Mouse (Mus musculus) CH12.LX (cell line): ENCODE results near the gene Ube2j2. TPM values are rescaled to one million over a fixed set of nuclear protein-coding genes. Genes with fewer than 3 reads are reported as not detected.

Source experiments
- DNase-seq: peaks from one replicate; pipeline ENCODE4 v3.0.0-alpha.2; 2013; ENCODE audit errors: extremely low read depth
- H3K27ac ChIP-seq: 2 replicates; pipeline ENCODE4 v1.5.1; 2012; ENCODE audit warnings: low read depth, mild to moderate bottlenecking, control low read depth, moderate library complexity; ENCODE audit not compliant: insufficient read depth
- H3K27me3 ChIP-seq: replicated peaks from 2 replicates; pipeline ENCODE3; 2012; ENCODE audit warnings: inconsistent platforms
- H3K36me3 ChIP-seq, 2 experiments: replicated peaks in 1 of 2; 2 replicates each; pipeline versions ENCODE3 to v1.6.1; 2012; ENCODE audit warnings: inconsistent platforms in 1 of 2, low read length in 1 of 2, mild to moderate bottlenecking in 1 of 2, mixed read lengths in 1 of 2, moderate library complexity in 1 of 2; ENCODE audit not compliant: control insufficient read depth in 1 of 2, insufficient read depth in 1 of 2
- H3K4me1 ChIP-seq, 2 experiments: 2 replicates each; pipeline ENCODE4 v1.6.1; 2012; ENCODE audit warnings: inconsistent platforms in 1 of 2, moderate library complexity in 1 of 2; ENCODE audit not compliant: insufficient read depth in 2 of 2, control insufficient read depth in 1 of 2
- H3K4me2 ChIP-seq: 2 replicates; pipeline ENCODE4 v1.6.1; 2012; ENCODE audit warnings: low read depth, mild to moderate bottlenecking, control low read depth; ENCODE audit not compliant: poor library complexity, insufficient read depth, severe bottlenecking
- H3K4me3 ChIP-seq, 3 experiments: fragments of 150-350 bp in 1 of 3; sonication (generic) in 1 of 3; replicated peaks in 1 of 3; 2 replicates each; pipeline versions ENCODE3 to v1.5.1; 2011 to 2012; ENCODE audit warnings: low read depth in 2 of 3, low read length in 2 of 3, mild to moderate bottlenecking in 2 of 3, moderate library complexity in 2 of 3, control low read depth in 1 of 3, improper control_type of control experiment in 1 of 3, inconsistent platforms in 1 of 3, mixed read lengths in 1 of 3; ENCODE audit not compliant: poor library complexity in 1 of 3
- H3K79me2 ChIP-seq: replicated peaks from 2 replicates; pipeline ENCODE4 v1.6.1; 2012; ENCODE audit warnings: mild to moderate bottlenecking, moderate library complexity; ENCODE audit not compliant: control insufficient read depth, poor library complexity, insufficient read depth, severe bottlenecking; ENCODE audit errors: extremely low read depth
- H3K9ac ChIP-seq: 2 replicates; pipeline ENCODE4 v1.6.1; 2012; ENCODE audit warnings: low read depth, mild to moderate bottlenecking, control low read depth, moderate library complexity; ENCODE audit not compliant: insufficient read depth
- H3K9me3 ChIP-seq: replicated peaks from 2 replicates; pipeline ENCODE3; 2012; ENCODE audit warnings: low read length, inconsistent platforms, mixed read lengths
- BHLHE40 ChIP-seq: IDR thresholded peaks from 2 replicates; pipeline ENCODE4 v1.6.1; 2011; ENCODE audit warnings: mild to moderate bottlenecking, low read depth, low read length, improper control_type of control experiment
- CHD1 ChIP-seq: IDR thresholded peaks from 2 replicates; pipeline ENCODE4 v1.6.1; 2012; ENCODE audit warnings: low read depth, low read length, improper control_type of control experiment, inconsistent platforms
- IRF4 ChIP-seq: IDR thresholded peaks from 2 replicates; pipeline ENCODE4 v1.6.1; 2014; ENCODE audit warnings: low read depth, mild to moderate bottlenecking, inconsistent platforms, low read length, improper control_type of control experiment
- JUN ChIP-seq: IDR thresholded peaks from 2 replicates; pipeline ENCODE4 v1.6.1; 2011; ENCODE audit warnings: low read depth, mild to moderate bottlenecking, low read length, improper control_type of control experiment, moderate library complexity; ENCODE audit not compliant: insufficient read depth
- KAT2A ChIP-seq: IDR thresholded peaks from 2 replicates; pipeline ENCODE4 v1.6.1; 2012; ENCODE audit warnings: low read length, improper control_type of control experiment, inconsistent platforms; ENCODE audit not compliant: insufficient replicate concordance
- MAX ChIP-seq: IDR thresholded peaks from 2 replicates; pipeline ENCODE4 v1.6.1; 2011; ENCODE audit warnings: low read length, improper control_type of control experiment
- MXI1 ChIP-seq: IDR thresholded peaks from 2 replicates; pipeline ENCODE4 v1.6.1; 2011; ENCODE audit warnings: mild to moderate bottlenecking, low read depth, low read length, improper control_type of control experiment
- PAX5 ChIP-seq: IDR thresholded peaks from 2 replicates; pipeline ENCODE4 v1.6.1; 2012; ENCODE audit warnings: low read length, inconsistent platforms, mixed read lengths
- POLR2AphosphoS2 ChIP-seq: IDR thresholded peaks from 2 replicates; pipeline ENCODE4 v1.6.1; 2011; ENCODE audit warnings: low read depth, low read length, improper control_type of control experiment
- RAD21 ChIP-seq: IDR thresholded peaks from 2 replicates; pipeline ENCODE4 v1.6.1; 2011; ENCODE audit warnings: low read depth, mild to moderate bottlenecking, low read length, improper control_type of control experiment, moderate library complexity
- RCOR1 ChIP-seq: conservative IDR thresholded peaks from 2 replicates; pipeline ENCODE4 v1.6.1; 2012; ENCODE audit warnings: low read depth, mild to moderate bottlenecking, inconsistent platforms, low read length, improper control_type of control experiment
- TBP ChIP-seq: conservative IDR thresholded peaks from 2 replicates; pipeline ENCODE4 v1.6.1; 2011; ENCODE audit warnings: low read depth, low read length, improper control_type of control experiment
- UBTF ChIP-seq: IDR thresholded peaks from 2 replicates; pipeline ENCODE4 v1.6.1; 2012; ENCODE audit warnings: low read depth, mild to moderate bottlenecking, inconsistent platforms, low read length, improper control_type of control experiment, moderate library complexity
- USF1 ChIP-seq: IDR thresholded peaks from 2 replicates; pipeline ENCODE4 v1.6.1; 2014; ENCODE audit warnings: low read depth, mild to moderate bottlenecking, inconsistent platforms, low read length, improper control_type of control experiment
- USF2 ChIP-seq: conservative IDR thresholded peaks from 2 replicates; pipeline ENCODE4 v1.6.1; 2011; ENCODE audit warnings: low read depth, low read length, improper control_type of control experiment
- ZKSCAN1 ChIP-seq: IDR thresholded peaks from 2 replicates; pipeline ENCODE4 v1.6.1; 2012; ENCODE audit warnings: low read depth, inconsistent platforms, low read length, improper control_type of control experiment, borderline replicate concordance
- ZNF384 ChIP-seq: IDR thresholded peaks from 2 replicates; pipeline ENCODE4 v1.6.1; 2012; ENCODE audit warnings: low read depth, low read length, improper control_type of control experiment, inconsistent platforms
- dilution Hi-C: fragments of 300-500 bp; cut with MboI; formaldehyde crosslinking; loops from 2 replicates; pipeline ENCODE4 v1.14.3; 2020; ENCODE audit warnings: low sequenced_read_pairs; ENCODE audit not compliant: extremely low pct_unique_long_range_greater_than_20kb, extremely low pct_ligation_motif_present
- in situ Hi-C: fragments of 300-500 bp; cut with MboI; formaldehyde crosslinking; loops from 3 replicates; pipeline ENCODE4 v1.14.3; 2019; ENCODE audit warnings: low sequenced_read_pairs, low pct_ligation_motif_present, low pct_unique_long_range_greater_than_20kb, mixed read lengths
- polyA plus RNA-seq: library from polyadenylated mRNA; unstranded; fragments of >175 nt; gene quantifications from 2 replicates; pipeline ENCODE4 v1.2.1, GENCODE M21; 2012; ENCODE audit warnings: low read depth; ENCODE audit not compliant: insufficient read length
- total RNA-seq, 2 experiments: library from RNA; depleted of rRNA; stranded (reverse); fragments of 300-350 nt in 1 of 2; fragments of >200 nt in 1 of 2; gene quantifications; 2 replicates each; pipeline ENCODE4 v1.2.3; 2012 to 2014

The Ube2j2 gene
- total and polyA plus RNA-seq, 3 experiments, result 73.5 to 144 (median 137) TPM

DNA sequence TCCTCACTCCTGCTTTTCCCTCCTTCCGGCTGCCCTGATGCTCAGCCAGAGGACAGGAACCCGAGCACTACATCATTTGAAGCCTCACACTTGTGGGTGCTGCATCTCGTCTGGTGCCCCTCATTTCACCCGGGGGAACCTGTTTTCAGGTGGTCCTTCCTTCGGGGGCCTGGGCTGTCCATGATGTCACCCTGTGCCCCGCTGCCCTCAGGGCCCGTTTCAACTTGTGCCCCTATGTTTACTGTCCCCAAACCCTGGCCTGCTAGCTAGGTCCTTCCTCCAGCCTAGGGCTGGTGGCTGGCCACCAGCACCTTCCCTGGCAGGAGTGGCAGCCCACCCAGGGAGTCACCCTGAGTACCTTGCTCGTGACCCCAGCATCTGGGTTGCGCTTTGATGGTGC is 37.5 kb upstream of the Ube2j2 start:
- DNase-seq, result no peak
- dilution Hi-C loops, result no loop called here
- Histone ChIP-seq H3K27ac (no peak overlapping the region), H3K4me2 (no peak overlapping the region), H3K9me3 (no peaks in the 10 kb centered on the region), H3K4me1 (0 out of 4 replicates have a peak, but pooled peaks cover 0 to 2% of the 10 kb centered on the region in 2 experiments), H3K36me3 (peaks cover 34 to 67% of the 10 kb centered on the region in 2 experiments), H3K4me3 (no peak overlapping the region), H3K79me2 (no peaks in the 10 kb centered on the region), H3K27me3 (no peaks in the 10 kb centered on the region), H3K9ac (no peak overlapping the region)
- in situ Hi-C loops, result no loop called here
- TF ChIP-seq KAT2A (no peak), BHLHE40 (no peak), USF2 (no peak), MXI1 (no peak), JUN (no peak), RAD21 (no peak)

GRCm38 (mm10) chr4:155907003-155907402 is 36.6 kb upstream of the Ube2j2 start:
- H3K36me3 ChIP-seq, result peaks cover 26 to 58% of the 10 kb centered on the region in 2 experiments
- no peak overlapping the region for H3K4me2 ChIP-seq
- no peak for TF ChIP-seq CHD1
- TF ChIP-seq ZKSCAN1, result no peak
- TF ChIP-seq USF1, result no peak
- no peak for TF ChIP-seq ZNF384
- TF ChIP-seq IRF4, result no peak
- TF ChIP-seq UBTF, result no peak
- no peak for TF ChIP-seq TBP
- TF ChIP-seq RCOR1, result no peak
- no peak for TF ChIP-seq MAX
- no peak for TF ChIP-seq PAX5
- TF ChIP-seq POLR2AphosphoS2, result no peak
- TF ChIP-seq MXI1, result no peak
- TF ChIP-seq, all 38 proteins: peak for 0
- Histone ChIP-seq H3K9ac (no peak overlapping the region), H3K4me1 (0 out of 4 replicates have a peak, but pooled peaks cover 0 to 2% of the 10 kb centered on the region in 2 experiments), H3K79me2 (no peaks in the 10 kb centered on the region), H3K27ac (no peak overlapping the region), H3K9me3 (no peaks in the 10 kb centered on the region), H3K4me3 (no peak overlapping the region), H3K27me3 (no peaks in the 10 kb centered on the region)
- DNase-seq, result no peak
- dilution Hi-C loops, result no loop called here
- in situ Hi-C loops, result no loop called here
